Mouse (Mus musculus) neutrophil, adult 5-6 weeks (primary cell): ENCODE measurements around the gene Wdfy1. TPM values are rescaled to one million over a fixed set of nuclear protein-coding genes. Genes with fewer than 3 reads are reported as not detected.

Experiments
- ATAC-seq: fragments of 151-379, 151-347 bp; 2 replicates; pipeline ENCODE4 v1.8.0; 2017; ENCODE audit warnings: mild to moderate bottlenecking, moderate TSS enrichment; ENCODE audit not compliant: insufficient number of reproducible peaks, poor library complexity, low FRiP score, severe bottlenecking; ENCODE audit errors: extremely low read depth
- total RNA-seq: library from RNA; stranded (forward); fragments of 200-1000 nt; gene quantifications from 2 replicates; pipeline ENCODE4 v1.2.3, GENCODE M21; 2017

The Wdfy1 gene
- 46.8 and 57.8 TPM in 2 replicates for total RNA-seq

GRCm38 (mm10) chr1:79775927-79776458 lies at the start of gene Wdfy1, which contains the start of gene Mrpl44:
TSS of gene Wdfy1 (minus strand) at chr1:79776143.
TSS of gene Mrpl44 (plus strand) at chr1:79776018.
- ATAC-seq: peak; percentile 99

DNA sequence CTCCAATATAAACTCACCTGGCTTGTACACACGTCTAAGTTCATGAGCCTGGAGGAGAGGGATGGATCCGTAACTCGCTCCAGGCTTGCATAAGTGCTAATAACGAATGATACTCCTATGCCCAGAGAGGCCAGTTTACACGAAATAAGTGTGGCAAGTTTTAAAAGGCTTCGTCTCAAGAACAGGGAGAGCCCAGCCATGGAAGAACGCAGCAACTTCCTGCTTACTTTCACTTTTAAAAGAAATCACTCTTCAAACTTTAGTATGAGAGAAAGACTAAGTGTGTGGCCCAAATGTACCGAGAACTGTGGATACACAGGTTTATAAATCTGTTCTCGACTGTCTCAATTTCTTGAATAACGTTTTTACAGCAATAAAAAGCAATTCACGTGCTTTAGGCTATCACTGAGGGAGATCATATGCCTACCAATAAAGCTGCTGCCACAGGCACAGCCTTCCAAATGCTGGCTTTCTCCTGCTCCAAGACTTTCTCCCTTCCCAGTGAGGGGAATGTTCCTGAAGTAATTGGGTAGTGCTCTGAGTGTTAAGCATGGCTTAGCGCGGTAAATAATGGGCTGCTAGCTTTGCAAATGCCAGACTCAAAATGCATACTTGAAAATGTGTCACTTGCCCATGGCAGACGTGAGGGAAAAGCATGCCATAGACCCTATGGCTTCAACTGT lies 48.1 kb upstream of the Wdfy1 start:
- no peak for ATAC-seq

GRCm38 (mm10) chr1:79822806-79823525 lies 47.0 kb upstream of the Wdfy1 start:
- no peak for ATAC-seq

DNA sequence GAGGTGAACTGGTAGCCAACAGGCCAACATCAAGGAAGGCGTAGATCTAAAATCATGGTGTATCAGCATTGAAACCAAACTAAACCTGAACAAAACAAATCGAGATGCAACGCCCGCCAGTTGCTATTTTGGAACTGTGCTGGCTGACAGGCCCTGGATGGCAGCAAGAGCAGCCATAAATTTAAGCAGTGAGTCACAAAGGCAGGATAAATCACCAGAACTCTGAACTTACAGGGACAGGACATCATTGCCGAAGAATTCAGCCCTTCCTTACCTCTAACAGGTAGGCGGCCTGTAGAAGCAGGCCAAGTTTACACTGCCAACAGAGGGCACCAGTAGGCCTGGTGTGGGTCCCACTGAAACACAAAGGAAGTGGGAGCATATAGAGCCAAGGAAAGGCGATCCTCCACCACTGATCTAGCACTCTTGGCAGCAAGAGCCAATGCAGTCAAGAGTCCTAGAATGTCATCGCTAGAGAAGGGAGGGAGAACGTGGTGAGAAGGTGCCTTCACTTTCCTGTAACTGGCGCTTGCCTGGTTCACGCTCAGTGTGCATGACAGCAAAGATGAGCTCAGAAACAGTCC lies 43.4 kb upstream of the Wdfy1 start:
- ATAC-seq: no peak

- ATAC-seq: no peak
These were observed 39.5 kb upstream of the Wdfy1 start for GRCm38 (mm10) chr1:79815446-79815845.

GRCm38 (mm10) chr1:79809447-79809846 lies 33.5 kb upstream of the Wdfy1 start:
- no peak for ATAC-seq

DNA sequence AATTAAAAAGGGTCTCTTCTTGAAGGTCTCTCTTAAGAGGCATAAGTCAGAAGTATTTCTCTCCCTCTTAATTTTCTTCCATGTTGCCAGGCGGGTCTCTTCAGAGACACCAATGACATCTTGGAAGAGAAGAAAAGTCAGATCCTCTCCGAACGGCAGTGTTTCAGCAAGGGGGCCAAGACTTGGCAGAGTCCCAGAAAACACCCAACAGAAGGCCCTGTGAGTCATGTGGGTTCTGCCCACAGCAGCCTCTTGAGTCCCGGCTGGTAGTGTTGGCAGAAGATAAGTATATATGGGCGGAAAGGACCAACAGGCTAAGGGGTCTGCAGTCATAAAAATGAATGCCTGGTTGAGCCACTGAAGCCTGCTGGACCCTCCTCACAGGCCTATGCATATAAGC lies 30.9 kb upstream of the Wdfy1 start:
- no peak for ATAC-seq

- no peak for ATAC-seq
These were observed 27.7 kb upstream of the Wdfy1 start for GRCm38 (mm10) chr1:79803614-79804013.

- no peak for ATAC-seq
These were observed 27.0 kb upstream of the Wdfy1 start for GRCm38 (mm10) chr1:79802858-79803427.

DNA sequence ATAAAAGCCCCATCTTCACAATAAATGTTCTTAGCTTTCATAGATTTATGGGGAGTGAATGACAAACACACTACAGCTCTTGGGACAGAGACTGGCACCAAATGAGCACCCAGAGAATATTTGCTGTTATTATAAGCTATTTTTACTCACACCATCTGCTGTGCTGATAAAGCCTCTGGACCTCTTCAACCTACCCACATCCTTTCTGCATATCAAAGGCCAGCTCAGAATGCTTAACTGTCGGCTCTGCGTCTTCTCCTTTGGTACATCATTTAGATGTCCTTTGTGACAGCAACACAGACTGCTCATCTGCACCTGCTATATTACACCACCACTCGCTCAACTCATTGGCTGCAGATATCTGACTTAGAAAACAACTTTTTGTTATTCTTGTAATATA lies 21.1 kb upstream of the Wdfy1 start:
- no peak for ATAC-seq

DNA sequence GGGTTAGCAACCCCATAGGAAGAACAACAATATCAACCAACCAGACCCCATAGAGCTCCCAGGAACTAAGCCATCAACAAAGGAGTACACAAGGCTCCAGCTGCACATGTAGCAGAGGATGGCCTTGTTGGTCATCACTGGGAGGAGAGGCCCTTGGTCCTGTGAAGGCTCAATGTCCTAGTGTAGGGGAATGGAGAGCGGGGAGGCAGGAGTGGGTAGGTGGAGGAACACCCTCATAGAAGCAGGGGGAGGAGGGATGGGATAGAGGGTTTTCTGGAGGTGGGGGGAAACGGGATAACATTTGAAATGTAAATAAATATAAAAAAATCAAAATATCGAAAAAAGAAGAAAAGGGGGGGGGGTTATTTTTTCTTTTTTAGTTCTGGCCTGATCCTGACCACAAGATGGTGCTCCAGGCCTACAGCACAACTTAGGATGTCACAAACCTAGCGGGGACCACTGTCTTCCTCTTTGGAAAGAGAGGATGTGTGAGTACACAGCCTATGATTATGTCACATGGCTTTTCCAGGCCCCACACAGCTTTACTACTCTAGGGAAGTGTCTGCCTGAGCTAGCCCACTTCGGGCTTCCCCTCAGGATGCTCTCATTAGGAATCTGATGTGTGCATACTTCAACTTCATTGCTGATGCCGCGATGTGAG lies 10.5 kb upstream of the Wdfy1 start:
- ATAC-seq: no peak

- ATAC-seq: 0 out of 2 replicates have a peak, but pooled peaks have one; percentile 30
These were observed 6.5 kb upstream of the Wdfy1 start for GRCm38 (mm10) chr1:79782433-79782832.

DNA sequence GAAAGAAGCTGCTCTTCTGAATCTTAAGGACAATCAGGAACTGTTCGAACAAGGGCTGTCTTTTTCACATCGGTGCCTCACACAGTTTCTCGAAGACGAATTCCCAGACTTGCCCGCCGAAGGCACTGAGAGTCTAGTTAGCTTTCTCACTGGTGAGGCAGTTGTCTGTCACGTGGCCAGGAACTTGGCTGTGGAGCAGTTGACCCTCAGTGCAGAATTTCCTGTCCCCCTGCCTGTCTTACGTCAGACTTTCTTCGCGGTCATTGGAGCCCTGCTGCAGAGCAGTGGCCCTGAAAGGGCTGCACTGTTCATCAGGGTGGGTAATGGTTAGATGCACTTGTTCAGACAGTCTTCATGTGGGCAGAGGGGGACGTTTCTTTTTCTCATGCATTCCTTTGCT lies 2.1 kb upstream of the Wdfy1 start:
- ATAC-seq: no peak

- no peak for ATAC-seq
These were observed 1.7 kb downstream of the Wdfy1 start for GRCm38 (mm10) chr1:79774164-79774780.

DNA sequence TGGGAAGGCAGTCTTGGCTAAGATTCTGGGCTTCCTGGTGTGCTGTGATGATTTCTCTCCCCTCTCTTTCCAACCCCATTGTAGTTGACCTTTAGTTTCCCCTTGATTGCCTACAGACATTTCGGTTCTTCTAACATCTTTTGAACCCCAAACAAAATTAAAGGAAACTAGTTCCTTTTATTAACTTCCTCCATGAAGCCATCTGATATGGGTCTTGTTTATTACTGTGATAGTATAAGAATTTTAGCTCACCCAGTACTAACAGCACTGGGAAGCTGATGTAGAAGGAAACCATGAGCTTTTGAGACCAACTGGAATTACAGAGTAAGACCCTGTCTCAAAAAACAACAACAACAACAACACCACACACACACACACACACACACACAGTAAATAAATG lies 7.7 kb downstream of the Wdfy1 start:
- ATAC-seq: no peak

- ATAC-seq: no peak
These were observed 11.5 kb downstream of the Wdfy1 start for GRCm38 (mm10) chr1:79764483-79764882.

- ATAC-seq: no peak
These were observed 11.9 kb downstream of the Wdfy1 start for GRCm38 (mm10) chr1:79764031-79764430.
